Mouse (Mus musculus) liver, embryonic 14.5 days (tissue): ENCODE results near the gene Npr1.

Source experiments
- CTCF ChIP-seq: IDR thresholded peaks from 2 replicates; pipeline ENCODE4 v1.5.1; 2016; ENCODE audit warnings: antibody characterized with exemption, low read depth, control low read depth
- EP300 ChIP-seq: IDR thresholded peaks from 2 replicates; pipeline ENCODE4 v1.6.1; 2016; ENCODE audit warnings: antibody characterized with exemption, low read depth

- no peak for TF ChIP-seq EP300
- TF ChIP-seq CTCF = no peak
Observed at GRCm38 (mm10) chr3:90432811-90433219, 32.9 kb downstream of the Npr1 start.
